Mouse (Mus musculus) hematopoietic stem cell, adult 5-6 weeks (primary cell): ENCODE measurements around the gene Cog7. TPM values are rescaled to one million over a fixed set of nuclear protein-coding genes. Genes with fewer than 3 reads are reported as not detected.

Source experiments
- ATAC-seq, 2 experiments: fragments of 125-278 bp in 1 of 2; replicated peaks in 1 of 2; 2 replicates each; pipeline ENCODE4 v1.8.0; 2016 to 2017; ENCODE audit warnings: inconsistent platforms in 2 of 2, mild to moderate bottlenecking in 2 of 2, moderate number of reproducible peaks in 2 of 2, low read depth in 1 of 2, moderate TSS enrichment in 1 of 2; ENCODE audit not compliant: low FRiP score in 2 of 2, poor library complexity in 2 of 2, severe bottlenecking in 2 of 2, insufficient read depth in 1 of 2, low TSS enrichment in 1 of 2
- total RNA-seq: library from RNA; stranded (forward); fragments of 172-1452, 232-1000 nt; gene quantifications from 2 replicates; pipeline ENCODE4 v1.2.3, GENCODE M21; 2017

The Cog7 gene
- 12.8 and 14.7 TPM in 2 replicates for total RNA-seq

DNA sequence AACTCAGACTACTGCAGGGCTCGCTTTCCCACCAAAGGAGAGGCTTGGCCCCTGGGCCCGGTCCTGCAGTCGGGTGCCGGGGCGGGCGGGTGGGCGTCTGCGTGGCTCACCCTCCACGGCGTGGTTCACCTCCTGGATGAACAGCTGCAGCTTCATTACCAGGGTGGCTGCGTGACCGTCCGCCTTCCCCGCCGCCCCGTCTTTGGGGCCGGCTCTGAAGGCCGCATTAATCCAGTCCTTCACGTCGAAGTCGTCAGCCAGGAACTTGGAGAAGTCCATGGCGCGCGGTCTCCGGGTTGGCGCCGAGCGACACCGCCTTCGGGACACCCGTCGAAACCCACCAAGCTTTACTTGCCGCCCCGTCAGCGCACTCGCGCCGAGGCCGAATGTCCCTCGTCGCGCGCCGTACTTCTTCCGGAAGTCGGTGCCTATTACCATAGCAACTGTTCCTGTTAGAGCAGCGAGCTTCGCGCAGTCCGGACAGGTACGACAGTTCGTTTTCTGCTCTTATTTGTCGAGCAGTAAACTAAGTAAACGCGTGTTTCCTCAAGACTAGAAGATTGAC, at the start of gene Cog7:
Gene Cog7 (minus strand): TSS at position 405 of the 565 bp plus-strand sequence.
- peak; percentile 95 to 97 for ATAC-seq

DNA sequence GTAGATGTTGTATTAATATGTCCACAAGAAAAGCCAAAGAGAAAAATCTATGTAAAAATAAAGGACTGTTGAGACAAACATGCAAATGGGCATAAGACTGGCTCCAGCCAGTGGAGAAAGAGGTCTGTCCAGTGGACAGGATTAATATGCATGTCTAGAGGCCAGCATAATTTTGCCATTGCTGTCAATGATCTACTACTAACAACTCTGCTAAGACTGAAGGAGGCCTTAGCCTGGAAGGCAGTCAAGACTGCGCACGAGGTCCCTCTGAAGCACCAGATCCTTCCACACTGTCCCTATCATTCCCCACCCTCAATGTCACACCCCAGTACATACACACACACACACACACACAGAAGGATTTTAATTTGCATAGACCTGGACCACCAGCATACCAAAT, 40.6 kb upstream of the Cog7 start:
- no peak for ATAC-seq

DNA sequence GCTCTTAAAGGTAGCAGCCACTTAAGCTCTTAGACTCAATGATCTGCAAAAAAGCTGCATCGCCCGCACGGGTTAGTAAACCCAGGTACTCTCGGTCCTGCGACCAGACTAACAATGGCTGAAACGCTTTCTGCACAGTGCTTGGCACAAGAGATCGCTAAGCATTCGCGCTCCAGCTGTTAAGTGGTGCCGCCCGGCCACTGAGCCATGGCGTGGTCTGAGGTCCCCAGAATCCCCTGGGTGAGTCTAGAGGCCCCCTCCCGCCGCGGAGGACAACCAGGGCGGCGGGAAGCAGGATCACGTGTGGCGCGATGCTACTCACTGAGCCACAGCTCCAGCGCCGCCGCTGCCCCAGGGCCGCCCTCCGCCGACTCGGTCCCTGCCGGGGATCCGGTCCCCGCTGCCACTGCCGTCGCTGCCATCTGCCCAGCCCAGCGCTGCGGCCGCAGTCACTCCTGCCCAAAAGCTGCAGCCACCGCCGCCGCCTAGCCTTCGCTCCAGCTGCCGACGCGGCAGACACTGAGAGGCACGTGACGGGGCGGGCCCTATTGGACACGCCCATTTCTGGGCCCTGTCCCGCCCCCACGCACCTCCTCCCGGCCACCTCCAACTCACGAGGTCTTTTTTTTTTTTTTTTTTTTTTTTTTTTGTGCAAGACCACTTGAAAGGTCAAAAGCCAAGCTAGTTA, 39.3 kb upstream of the Cog7 start, which contains the start of gene Gga2:
Gene Gga2 (minus strand): TSS at position 556 of the 688 bp plus-strand sequence.
- peak; percentile 83 to 92 for ATAC-seq

DNA sequence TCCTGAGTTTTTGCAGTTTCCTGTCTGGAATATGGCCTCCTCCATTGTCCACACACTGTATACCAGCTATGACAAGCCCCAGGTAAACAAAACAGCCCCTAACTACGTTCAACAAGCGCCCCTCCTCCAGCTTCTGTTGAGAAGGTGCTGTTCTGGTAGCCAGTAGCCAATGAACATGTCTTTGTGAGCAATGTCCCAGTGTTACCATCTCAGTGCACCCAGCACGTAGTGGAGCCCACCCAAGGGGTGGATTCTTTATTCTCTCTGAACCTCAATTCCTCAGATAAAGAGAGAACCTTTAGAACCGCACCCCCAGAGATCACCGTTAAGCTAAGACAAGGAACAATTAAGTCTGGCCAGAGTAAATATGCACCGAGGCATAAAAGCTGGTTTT, 38.8 kb upstream of the Cog7 start:
- no peak for ATAC-seq

DNA sequence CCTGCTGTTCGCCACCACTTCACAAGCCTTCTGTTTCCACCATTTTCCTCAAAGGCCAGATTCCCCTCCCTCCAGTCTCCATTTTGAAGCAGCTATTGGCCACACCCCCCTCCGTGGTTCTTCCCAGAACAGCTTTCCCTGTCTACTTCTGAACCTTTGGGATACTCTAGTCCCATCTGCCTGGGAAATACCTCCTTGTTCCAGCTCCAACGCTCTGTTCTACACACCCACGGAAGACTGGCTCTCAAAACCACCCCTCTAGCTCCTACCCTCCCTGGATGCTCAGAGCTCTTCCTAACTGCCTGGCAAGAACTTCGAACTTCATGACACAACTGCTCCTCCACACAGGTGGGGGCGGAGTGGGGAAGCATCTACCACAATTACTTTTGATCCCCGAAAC, 37.5 kb upstream of the Cog7 start:
- no peak for ATAC-seq

DNA sequence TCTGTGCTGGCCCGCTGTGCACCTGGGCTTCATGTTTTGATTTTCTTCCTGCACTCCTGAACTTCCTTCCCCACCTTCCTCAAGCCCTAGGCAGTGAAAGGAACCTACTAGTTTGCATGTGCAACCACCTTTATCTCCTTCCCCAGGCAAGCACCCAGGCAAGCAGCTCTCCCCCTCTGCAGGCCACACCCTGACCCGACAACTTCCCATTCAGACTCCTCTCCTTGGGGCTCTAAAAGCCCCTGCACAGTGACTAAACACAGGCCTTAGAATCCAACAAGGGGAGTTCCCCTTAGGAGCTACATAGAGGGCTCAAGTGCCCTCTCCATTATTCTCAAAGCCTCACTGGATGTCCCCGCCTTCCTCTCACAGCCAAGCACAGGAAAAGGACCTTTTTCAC, 36.7 kb upstream of the Cog7 start:
- peak; percentile 54 to 57 for ATAC-seq

DNA sequence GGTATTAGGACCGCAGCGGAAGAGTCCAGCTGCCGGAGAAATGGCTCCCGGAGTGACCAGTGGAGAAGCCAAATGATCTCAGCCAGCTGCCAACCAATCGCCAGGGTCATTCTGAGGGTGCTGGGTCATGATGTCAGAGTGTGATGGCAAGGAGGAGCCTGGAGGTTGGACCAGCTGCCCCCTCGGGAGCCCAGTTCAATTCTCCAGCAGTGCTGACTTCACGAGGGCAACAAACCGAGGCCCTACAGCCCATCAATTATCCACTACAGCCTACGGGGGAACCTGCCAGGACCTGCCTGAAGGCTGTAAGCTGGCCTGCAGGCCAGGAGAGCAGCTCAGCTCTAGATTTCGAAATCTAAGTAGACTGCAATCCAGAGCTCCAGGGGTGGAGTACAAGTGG, 34.2 kb upstream of the Cog7 start:
- no peak for ATAC-seq

DNA sequence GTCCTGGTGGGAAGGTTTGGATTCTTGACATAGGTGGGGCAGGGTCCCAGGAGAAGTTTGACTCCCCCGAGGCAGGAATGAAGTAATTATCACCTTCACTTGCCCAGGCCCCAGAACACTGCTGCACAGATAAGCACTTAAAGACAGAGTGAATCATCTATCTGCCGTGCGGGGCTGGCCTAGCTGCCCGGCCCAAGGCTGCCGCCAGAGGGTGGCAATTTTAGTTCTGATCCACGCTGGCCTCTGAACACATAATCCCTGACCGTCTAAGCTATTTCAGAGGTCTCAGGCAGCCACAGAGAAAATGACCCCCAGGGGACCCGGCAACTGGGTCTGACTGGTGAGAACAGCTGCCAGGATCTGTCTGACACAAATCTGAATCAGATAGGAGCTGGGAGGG, 33.6 kb upstream of the Cog7 start:
- no peak for ATAC-seq

DNA sequence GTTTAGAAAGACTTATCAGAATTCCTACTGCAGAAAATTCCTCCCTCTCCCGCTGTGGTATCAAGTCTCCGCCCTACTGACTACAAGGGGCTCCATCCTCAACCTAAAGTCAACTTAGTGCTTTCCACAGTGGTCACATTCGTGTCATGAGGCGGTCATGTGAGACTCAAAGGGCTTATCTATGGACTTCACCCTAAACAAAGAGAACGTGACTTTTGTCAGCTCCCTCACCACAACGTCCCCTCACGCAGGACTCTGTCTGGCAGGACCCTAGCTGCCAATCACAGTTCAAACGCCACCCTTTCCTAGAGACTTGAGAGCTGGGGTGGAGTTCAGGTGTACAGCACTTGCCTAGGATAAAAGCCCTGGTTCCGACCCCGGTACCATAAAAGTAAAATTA, 31.4 kb upstream of the Cog7 start:
- no peak for ATAC-seq

DNA sequence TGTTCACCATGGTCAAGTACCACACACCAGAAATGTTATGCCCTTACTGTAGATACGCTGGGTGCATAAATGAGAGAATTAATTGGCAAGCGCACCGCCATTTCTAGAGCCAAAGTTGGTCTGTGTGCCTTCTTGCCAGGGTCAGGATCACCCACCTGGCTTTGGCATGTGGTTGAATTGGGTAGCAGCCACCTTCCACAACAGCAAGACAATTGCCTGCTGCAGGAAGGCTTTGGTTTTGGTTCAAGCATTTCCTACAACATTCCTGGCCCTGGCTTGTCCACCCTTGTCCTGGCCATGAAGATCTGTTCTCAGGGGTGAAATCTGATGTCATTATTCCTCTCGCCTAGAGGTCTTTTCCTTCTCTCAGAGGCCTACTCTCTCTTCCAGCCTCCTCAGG, 30.9 kb upstream of the Cog7 start:
- ATAC-seq = no peak

DNA sequence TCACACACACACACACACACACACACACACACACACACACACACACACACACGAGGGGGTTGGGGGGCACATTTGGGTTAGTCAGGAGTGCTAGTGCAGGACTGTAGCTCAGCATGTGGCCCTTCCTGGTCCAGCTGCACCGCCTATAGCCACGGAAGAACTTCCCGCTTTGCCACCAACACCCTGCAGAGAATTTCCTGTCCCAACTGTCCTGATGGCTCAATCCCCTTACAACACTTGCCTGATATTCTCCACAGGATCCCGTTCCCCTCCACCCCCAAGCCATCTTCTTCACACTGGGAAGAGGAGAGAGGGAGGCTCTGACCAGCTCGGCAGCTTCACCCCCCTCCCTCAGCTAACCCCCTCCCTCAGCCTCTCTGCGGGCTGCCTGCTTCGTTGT, 18.9 kb upstream of the Cog7 start:
- peak; percentile 27 to 43; a peak in 2 of 4 replicates for ATAC-seq

DNA sequence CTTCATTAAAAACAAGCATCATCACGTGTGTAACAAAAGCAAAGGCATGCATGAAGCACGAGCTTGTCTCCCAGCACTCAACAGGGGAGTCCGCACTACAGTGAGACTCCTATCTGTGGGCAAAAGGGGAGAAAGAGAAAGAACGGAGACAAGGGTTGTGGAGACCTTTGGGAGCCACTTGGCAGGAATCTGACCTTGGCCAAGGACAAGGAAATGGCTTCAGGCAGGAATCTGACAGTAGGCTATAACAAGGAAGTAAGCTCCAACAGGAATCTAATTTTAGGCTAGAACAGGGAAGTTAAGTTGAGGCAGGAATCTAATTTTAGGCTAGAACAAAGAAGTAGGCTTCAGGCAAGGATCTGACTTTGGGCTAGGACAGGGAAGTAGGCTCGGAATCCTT, 14.4 kb upstream of the Cog7 start:
- ATAC-seq = no peak

DNA sequence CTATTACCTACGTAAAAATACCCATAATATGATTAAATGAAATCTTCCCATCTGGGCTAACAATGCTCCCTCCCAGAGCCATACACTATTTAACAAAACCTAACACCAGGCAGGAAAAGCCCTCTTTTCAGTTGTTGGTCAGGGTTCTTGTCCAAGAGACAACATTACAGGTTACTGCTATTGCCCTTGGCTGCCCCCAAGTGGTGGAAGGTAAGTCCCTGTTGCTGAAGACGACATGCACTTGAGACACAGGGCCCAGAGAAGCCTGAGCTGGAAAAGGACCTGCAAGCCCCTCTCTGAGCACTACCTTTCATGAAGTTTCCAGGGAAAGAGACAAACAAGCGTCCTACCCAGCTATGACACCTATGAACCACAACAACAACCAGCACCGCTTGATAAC, 6.5 kb downstream of the Cog7 start:
- peak; percentile 54 to 76; a peak in 3 of 4 replicates for ATAC-seq

DNA sequence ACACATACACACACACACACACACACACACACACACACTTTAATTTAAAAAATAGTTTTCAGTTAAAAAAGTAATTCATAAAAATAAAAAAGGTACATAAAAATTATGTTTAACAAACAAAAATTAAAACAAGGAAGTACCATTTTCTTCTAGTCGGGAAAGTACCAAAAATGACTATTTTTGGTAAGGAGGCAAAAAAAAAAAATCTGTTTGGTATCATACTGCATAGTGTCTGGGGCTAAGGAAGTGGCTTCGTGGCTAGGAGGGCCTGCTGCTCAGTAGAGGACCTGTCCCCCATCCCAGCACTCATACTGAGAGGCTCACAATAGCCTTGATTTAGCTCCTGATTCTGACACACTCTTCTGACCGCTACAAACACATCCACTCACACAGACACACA, 9.8 kb downstream of the Cog7 start:
- no peak for ATAC-seq

DNA sequence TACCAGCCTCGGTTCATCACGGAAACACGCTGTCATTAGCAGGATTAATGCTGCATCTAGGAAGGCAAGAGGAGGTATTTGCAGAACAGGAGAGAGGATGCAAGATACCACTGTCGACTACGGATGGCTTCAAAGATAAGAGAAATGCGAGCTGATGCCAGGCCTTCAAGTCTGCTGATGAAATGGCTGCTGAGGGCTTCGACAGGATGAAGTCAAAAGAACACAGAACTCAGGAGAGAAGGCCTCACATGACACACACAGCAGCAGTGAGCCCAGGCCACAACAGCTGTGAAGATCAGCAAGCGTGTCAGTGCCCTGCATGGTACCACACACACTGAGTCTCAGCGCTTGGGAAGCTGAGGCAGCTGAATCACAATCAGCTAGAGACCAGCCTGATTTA, 11.3 kb downstream of the Cog7 start:
- ATAC-seq = no peak

DNA sequence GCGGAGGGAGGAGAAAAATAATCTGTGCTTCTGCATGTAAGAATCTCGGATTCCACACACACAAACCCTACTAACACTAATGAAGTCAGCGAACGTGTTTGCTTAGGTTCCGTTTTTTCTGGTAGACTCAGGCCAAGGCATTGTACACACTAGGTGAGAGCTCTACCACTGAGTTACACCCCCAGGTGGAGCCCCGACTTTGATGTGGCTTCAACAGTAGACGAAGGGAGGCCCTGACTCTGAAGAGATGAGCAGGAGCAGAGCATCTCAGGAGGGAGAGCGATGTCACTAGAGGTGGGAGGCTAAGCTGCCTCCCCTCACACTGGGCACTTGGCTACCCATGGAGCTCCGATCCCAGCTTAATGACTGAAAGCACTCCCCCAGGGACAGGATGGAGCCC, 12.7 kb downstream of the Cog7 start:
- ATAC-seq = no peak

DNA sequence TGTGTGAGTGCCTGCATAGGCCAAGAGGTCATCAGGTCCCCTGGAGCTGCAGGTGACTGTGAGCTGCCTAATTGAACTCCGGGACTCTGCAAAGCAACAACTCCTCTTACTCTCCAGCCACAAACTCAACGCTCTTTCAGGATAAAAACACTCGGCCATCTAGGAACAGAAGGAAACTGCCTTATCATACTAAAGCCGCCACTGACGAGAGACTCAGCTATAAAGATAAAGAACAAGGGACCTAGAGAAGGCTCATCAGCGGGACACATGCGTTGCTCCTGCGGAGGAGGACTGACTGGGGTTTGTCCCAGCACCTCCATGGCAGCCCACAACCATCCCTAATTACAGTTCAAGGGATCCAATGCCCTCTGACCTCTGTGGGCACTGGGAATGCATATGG, 13.3 kb downstream of the Cog7 start:
- no peak for ATAC-seq

DNA sequence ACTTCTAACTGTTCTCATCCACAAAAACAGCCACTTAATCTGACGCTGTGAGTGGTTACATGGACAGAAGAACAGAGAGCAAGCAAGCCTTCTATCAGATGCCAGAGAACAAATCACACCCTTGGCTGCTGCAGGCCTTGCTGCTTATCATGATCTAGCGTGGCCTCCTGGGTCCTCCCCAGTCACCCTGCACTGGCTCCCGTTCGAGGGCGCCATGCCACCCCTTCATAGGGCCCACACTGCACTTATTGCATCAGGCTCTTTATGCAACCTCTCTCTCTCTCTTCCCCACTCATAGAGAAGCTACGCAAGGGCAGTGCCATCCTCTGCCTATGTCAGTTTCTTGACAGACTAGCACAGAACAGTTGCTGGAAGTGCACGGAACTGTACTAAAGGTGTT, 15.3 kb downstream of the Cog7 start:
- no peak; a peak in 1 of 4 replicates for ATAC-seq

DNA sequence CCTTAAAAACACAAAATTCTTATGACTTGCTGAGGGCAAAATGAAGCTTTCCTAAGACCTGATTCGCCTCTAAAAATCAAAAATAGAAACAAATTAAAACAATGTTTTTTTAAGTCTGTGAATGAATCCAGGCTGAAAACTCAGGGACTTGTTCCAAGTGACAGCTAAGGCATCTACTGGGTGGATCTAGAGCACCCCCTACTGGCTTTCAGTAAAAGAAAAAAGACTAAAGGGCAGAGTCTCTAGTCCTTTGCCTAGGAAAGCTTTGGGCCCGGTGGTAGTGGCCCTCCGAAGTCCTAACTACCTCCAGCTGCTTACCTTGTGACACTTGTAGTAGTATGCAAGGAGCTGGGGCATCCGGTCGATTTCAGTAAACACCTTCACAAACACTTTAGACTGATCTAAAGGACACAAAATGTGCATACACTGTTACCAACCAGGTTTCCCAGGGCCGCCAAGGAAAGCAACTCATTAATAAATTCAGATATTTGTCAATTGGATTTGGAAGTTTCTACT, 17.6 kb downstream of the Cog7 start:
- ATAC-seq = 0 out of 4 replicates have a peak, but pooled peaks of 1 of the 2 experiments have one; percentile 46
